Mouse (Mus musculus): ENCODE measurements around the gene Kdelc2.

The Kdelc2 gene

GRCm38 (mm10) chr9:53383951-53384866 lies at the start of gene Kdelc2:
Gene Kdelc2 (plus strand): TSS chr9:53384025.
- in situ Hi-C loops (cut with MboI, MseI), result no loop called here

- in situ Hi-C loops (cut with MboI, MseI), result no loop called here
Observed at GRCm38 (mm10) chr9:53335131-53335530, 48.7 kb upstream of the Kdelc2 start.

GRCm38 (mm10) chr9:53339603-53340002 lies 44.2 kb upstream of the Kdelc2 start:
- in situ Hi-C loops (cut with MboI, MseI), result no loop called here

DNA sequence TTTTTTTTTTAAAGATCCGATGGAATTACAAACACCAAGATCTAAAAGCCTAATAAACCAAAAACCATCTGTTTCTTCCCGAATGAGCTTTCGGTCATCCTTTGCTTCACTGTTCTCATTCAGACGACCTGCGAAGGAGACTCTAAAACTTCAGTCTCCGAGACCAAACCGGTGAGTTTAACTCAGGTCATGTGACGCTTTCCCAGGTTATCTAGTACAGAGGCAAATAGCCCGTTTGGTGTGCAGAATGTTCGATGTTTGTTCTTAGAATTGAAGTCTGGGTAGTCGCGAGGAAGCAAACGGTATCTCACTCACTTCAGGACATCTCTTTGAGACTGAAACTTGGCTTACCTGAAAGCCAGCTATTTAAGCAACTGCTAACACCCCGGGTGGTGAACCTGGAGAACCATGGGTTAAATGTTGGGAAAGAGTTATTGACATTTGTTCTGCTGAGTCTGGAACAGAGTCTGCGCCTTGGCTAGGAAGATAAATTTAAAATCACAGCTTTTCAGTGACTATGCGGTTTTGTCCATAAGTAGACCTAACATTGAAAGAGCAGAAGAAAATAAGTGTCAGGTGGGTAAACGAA lies 43.4 kb upstream of the Kdelc2 start:
- in situ Hi-C loops (cut with MboI, MseI), result no loop called here

DNA sequence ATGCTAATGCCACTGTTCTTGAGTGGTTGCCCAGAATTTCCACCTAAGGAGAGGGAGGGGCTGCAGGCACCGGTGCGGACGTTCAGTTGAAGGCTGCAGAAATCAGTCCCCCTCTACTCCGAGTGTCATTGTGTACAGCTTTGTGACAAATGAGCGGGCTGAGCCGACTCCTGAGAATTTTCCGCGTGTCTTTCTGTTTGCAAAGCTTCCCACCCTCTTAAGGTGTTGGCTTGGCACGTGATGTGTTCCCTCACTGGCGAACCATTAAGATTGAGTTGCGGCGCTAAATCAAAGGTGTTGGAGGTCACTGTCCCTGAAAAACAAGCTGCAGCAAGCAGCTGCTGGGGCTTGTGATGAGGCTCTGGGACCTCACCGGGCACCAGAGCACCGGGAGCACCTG lies 42.9 kb upstream of the Kdelc2 start:
- in situ Hi-C loops (cut with MboI, MseI), result no loop called here

DNA sequence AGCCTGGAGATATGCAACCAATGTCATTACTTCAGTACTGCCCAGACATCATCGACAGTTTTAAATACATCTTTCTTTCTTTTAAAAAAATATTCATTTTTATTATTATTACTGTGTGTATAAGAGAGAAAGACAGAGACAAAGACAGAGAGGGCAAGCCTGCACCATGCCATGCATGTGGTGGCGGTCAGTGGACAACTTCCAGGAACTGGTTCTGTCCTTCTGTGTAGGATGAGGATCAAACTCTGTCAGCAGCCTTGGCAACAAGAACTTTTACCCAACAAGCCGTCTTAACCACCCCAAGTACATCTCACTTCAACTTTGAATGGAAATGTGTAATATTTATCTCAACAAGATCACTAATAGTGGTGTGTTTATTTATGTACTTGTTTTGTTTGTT lies 41.8 kb upstream of the Kdelc2 start:
- in situ Hi-C loops (cut with MboI, MseI), result no loop called here

- in situ Hi-C loops (cut with MboI, MseI), result no loop called here
Observed at GRCm38 (mm10) chr9:53344646-53345432, 39.0 kb upstream of the Kdelc2 start.

GRCm38 (mm10) chr9:53345728-53346127 lies 38.1 kb upstream of the Kdelc2 start:
- in situ Hi-C loops (cut with MboI, MseI), result no loop called here

- in situ Hi-C loops (cut with MboI, MseI), result no loop called here
Observed at GRCm38 (mm10) chr9:53346402-53346801, 37.4 kb upstream of the Kdelc2 start.

GRCm38 (mm10) chr9:53349211-53349610 lies 34.6 kb upstream of the Kdelc2 start:
- in situ Hi-C loops (cut with MboI, MseI), result no loop called here

- in situ Hi-C loops (cut with MboI, MseI), result no loop called here
Observed at GRCm38 (mm10) chr9:53350331-53350730, 33.5 kb upstream of the Kdelc2 start.

DNA sequence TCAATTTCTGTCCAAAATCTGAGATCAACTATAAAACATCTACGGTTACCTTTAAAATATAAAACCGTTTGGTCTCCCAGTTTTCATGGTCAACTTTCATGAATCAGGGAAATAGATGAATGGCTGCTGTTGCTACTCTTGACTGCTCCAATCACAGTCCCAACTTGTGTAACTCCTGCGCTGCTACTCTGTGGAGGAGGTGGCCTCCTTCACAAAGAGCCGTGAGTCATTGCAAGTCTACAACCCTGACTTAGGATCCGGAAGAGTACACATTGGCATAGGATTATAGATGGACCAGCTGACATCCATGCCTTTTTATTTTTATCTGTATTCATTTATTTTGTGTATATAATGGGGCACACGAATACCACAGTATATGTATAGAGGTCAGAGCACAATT lies 31.9 kb upstream of the Kdelc2 start:
- in situ Hi-C loops (cut with MboI, MseI), result no loop called here

DNA sequence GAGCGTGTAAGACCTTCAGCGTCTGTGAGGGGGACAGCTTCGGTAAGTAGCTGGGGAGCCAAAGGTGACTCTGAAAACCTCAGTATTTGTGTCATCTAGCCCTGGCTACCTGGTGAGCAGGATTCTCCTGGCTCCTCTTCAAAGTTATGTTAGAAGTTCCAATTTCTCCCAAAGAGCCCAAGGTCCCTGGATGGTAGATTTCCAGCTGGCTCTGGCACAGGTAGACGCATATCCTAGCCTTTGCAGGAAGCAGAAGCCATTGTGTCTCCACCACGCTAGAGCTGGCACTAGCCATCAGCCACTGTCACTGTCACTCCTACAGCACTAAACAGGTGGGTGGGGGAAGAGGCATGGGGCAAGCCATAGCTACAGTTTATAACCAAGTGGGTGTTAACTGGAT lies 30.7 kb upstream of the Kdelc2 start:
- in situ Hi-C loops (cut with MboI, MseI), result no loop called here

DNA sequence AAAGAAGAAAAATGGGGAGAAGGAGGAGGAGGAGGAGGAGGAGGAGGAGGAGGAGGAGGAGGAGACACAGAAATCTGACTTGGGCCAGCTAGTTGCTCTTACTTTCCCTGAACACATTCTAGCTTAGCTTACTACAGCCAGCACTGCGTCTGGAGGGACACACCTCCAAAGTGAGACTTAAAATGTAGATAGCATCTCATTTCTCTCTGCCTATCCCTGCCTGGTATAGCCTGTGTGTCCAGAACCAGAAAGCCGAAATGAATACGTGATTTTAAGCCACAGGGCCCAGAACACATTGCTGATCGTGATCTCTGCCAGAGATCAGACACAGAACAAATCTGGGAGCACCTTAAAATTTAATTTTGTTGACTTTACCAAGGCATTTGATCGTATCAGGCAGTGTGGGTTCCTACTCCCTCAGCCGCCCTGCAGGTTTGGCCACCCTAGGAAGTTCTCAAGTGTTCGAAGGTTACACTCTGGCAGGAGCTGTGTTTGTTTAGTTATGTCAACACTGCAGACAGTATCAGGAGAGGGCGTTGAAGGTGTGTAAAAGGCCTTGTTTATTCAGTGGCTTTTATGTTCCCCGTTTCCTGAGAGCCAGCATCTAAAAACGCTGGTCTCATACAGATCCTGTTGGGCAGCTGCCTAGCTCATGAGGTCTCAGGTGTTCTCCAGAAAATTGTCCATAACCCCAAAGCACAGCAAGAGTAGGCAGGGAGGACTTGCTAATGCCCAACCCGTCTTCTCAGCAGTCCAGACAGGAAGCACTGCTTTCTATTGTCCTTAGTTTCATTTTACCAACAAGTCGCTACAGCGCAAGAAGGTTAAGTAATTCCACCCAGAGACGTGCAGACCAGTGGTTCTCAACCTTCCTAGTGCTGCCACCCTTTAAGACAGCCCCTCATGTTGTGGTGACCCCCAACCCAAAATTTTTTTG lies 27.3 kb upstream of the Kdelc2 start:
- in situ Hi-C loops (cut with MboI, MseI), result no loop called here

GRCm38 (mm10) chr9:53371339-53371738 lies 12.5 kb upstream of the Kdelc2 start:
- in situ Hi-C loops (cut with MboI, MseI), result no loop called here

DNA sequence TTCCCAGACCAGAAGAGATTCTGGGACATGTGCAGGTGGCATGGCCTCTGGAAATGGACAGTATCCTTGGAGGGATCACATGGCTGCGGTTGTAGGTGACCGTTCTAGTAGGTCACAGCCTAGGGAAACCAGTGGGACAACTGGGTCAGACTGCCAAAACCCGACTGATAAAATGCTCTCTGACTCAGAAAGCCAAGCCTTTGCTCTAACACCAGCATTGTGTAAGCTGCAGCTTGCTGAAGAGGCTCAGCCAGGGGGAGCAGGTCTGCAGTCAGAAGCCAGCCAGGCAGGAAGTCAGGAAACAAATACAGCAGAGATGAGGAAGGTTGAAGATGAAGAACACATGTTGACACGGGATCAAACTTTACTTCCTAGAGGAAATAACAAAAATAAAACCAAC lies 7.9 kb upstream of the Kdelc2 start:
- in situ Hi-C loops (cut with MboI, MseI), result no loop called here

GRCm38 (mm10) chr9:53376820-53377219 lies 7.0 kb upstream of the Kdelc2 start:
- in situ Hi-C loops (cut with MboI, MseI), result no loop called here

GRCm38 (mm10) chr9:53377597-53377996 lies 6.2 kb upstream of the Kdelc2 start:
- in situ Hi-C loops (cut with MboI, MseI), result no loop called here

GRCm38 (mm10) chr9:53378171-53378570 lies 5.7 kb upstream of the Kdelc2 start:
- in situ Hi-C loops (cut with MboI, MseI), result no loop called here

- in situ Hi-C loops (cut with MboI, MseI), result no loop called here
Observed at GRCm38 (mm10) chr9:53380595-53380994, 3.2 kb upstream of the Kdelc2 start.

- in situ Hi-C loops (cut with MboI, MseI), result no loop called here
Observed at GRCm38 (mm10) chr9:53381113-53381615, 2.7 kb upstream of the Kdelc2 start.
